Mouse (Mus musculus): ENCODE results near the gene Pitpnb. TPM values are rescaled to one million over a fixed set of nuclear protein-coding genes. Genes with fewer than 3 reads are reported as not detected.

Gene Pitpnb
- polyA plus RNA-seq, 1 experiment from 2014 or later = 110 TPM

- Histone ChIP-seq H3K27me3 (no peaks in the 10 kb centered on the region), H3K4me1 (no peaks in the 10 kb centered on the region), H3K36me3 (peaks cover 47% of the 10 kb centered on the region), H3K4me3 (no peak overlapping the region), H3K4me2 (no peak overlapping the region), H3K27ac (no peak overlapping the region), H3K9me3 (no peaks in the 10 kb centered on the region), H3K9ac (no peak overlapping the region)
- ATAC-seq (ENCODE audit: borderline replicate concordance, extremely low read depth, low FRiP score, low TSS enrichment) = no peak
- 75% methylated on average over 12 of the region's 12 CpGs for WGBS
Measured at GRCm38 (mm10) chr5:111356811-111357617, 26.5 kb downstream of the Pitpnb start.

GRCm38 (mm10) chr5:111360546-111360945 lies 30.0 kb downstream of the Pitpnb start:
- Histone ChIP-seq H3K9me3 (no peaks in the 10 kb centered on the region), H3K36me3 (peaks cover 56% of the 10 kb centered on the region), H3K4me1 (no peaks in the 10 kb centered on the region), H3K27me3 (no peaks in the 10 kb centered on the region), H3K9ac (no peak overlapping the region), H3K4me2 (no peak overlapping the region), H3K4me3 (no peak overlapping the region), H3K27ac (no peak overlapping the region)
- ATAC-seq (ENCODE audit: borderline replicate concordance, extremely low read depth, low FRiP score, low TSS enrichment) = no peak
- 51% methylated on average over 5 of the region's 5 CpGs for WGBS

GRCm38 (mm10) chr5:111361058-111361457 lies 30.5 kb downstream of the Pitpnb start:
- no peaks in the 10 kb centered on the region for H3K27me3 ChIP-seq
- ATAC-seq (ENCODE audit: borderline replicate concordance, extremely low read depth, low FRiP score, low TSS enrichment) = no peak
- H3K9ac ChIP-seq = no peak overlapping the region
- no peak overlapping the region for H3K4me2 ChIP-seq
- H3K4me3 ChIP-seq = no peak overlapping the region
- no peaks in the 10 kb centered on the region for H3K4me1 ChIP-seq
- WGBS = 67% methylated on average over 8 of the region's 8 CpGs
- H3K9me3 ChIP-seq = no peaks in the 10 kb centered on the region
- H3K36me3 ChIP-seq = peaks cover 58% of the 10 kb centered on the region
- H3K27ac ChIP-seq = no peak overlapping the region

- Histone ChIP-seq H3K9me3 (no peaks in the 10 kb centered on the region), H3K4me2 (no peak overlapping the region), H3K9ac (no peak overlapping the region), H3K36me3 (peaks cover 59% of the 10 kb centered on the region), H3K4me1 (no peaks in the 10 kb centered on the region), H3K27me3 (no peaks in the 10 kb centered on the region), H3K4me3 (no peak overlapping the region), H3K27ac (no peak overlapping the region)
- WGBS = 46% methylated on average over 7 of the region's 7 CpGs
- ATAC-seq (ENCODE audit: borderline replicate concordance, extremely low read depth, low FRiP score, low TSS enrichment) = no peak
Measured at GRCm38 (mm10) chr5:111361846-111362245, 31.3 kb downstream of the Pitpnb start.

GRCm38 (mm10) chr5:111363446-111364062 lies 33.0 kb downstream of the Pitpnb start:
- H3K4me1 ChIP-seq = no peaks in the 10 kb centered on the region
- peaks cover 45% of the 10 kb centered on the region for H3K36me3 ChIP-seq
- H3K9ac ChIP-seq = no peak overlapping the region
- no peaks in the 10 kb centered on the region for H3K27me3 ChIP-seq
- H3K9me3 ChIP-seq = no peaks in the 10 kb centered on the region
- ATAC-seq (ENCODE audit: borderline replicate concordance, extremely low read depth, low FRiP score, low TSS enrichment) = no peak
- 57% methylated on average over 6 of the region's 6 CpGs for WGBS
- no peak overlapping the region for H3K4me3 ChIP-seq
- H3K4me2 ChIP-seq = no peak overlapping the region
- no peak overlapping the region for H3K27ac ChIP-seq

- WGBS = 33% methylated on average over 3 of the region's 3 CpGs
- no peaks in the 10 kb centered on the region for H3K9me3 ChIP-seq
- peaks cover 43% of the 10 kb centered on the region for H3K36me3 ChIP-seq
- no peak overlapping the region for H3K4me2 ChIP-seq
- no peaks in the 10 kb centered on the region for H3K27me3 ChIP-seq
- no peak for ATAC-seq (ENCODE audit: borderline replicate concordance, extremely low read depth, low FRiP score, low TSS enrichment)
- H3K4me1 ChIP-seq = no peaks in the 10 kb centered on the region
- no peak overlapping the region for H3K4me3 ChIP-seq
- H3K27ac ChIP-seq = no peak overlapping the region
- no peak overlapping the region for H3K9ac ChIP-seq
Measured at GRCm38 (mm10) chr5:111364533-111364932, 34.0 kb downstream of the Pitpnb start.

- Histone ChIP-seq H3K27me3 (no peaks in the 10 kb centered on the region), H3K4me3 (no peak overlapping the region), H3K9me3 (no peaks in the 10 kb centered on the region), H3K4me1 (no peaks in the 10 kb centered on the region), H3K27ac (no peak overlapping the region), H3K9ac (no peak overlapping the region), H3K4me2 (no peak overlapping the region), H3K36me3 (peaks cover 36% of the 10 kb centered on the region)
- 74% methylated on average over 5 of the region's 5 CpGs for WGBS
- ATAC-seq (ENCODE audit: borderline replicate concordance, extremely low read depth, low FRiP score, low TSS enrichment) = no peak; the same call in 1 of the 2 replicates
Measured at GRCm38 (mm10) chr5:111366140-111366539, 35.6 kb downstream of the Pitpnb start.

GRCm38 (mm10) chr5:111367937-111368517 lies 37.5 kb downstream of the Pitpnb start:
- ATAC-seq (ENCODE audit: borderline replicate concordance, extremely low read depth, low FRiP score, low TSS enrichment) = no peak
- Histone ChIP-seq H3K4me1 (no peaks in the 10 kb centered on the region), H3K9me3 (no peaks in the 10 kb centered on the region), H3K27ac (no peak overlapping the region), H3K36me3 (peaks cover 41% of the 10 kb centered on the region), H3K4me3 (no peak overlapping the region), H3K27me3 (no peaks in the 10 kb centered on the region), H3K9ac (no peak overlapping the region), H3K4me2 (no peak overlapping the region)
- WGBS = 87% methylated on average over 11 of the region's 11 CpGs

- WGBS = 87% methylated on average over 5 of the region's 5 CpGs
- H3K36me3 ChIP-seq = peaks cover 46% of the 10 kb centered on the region
- no peak overlapping the region for H3K27ac ChIP-seq
- no peaks in the 10 kb centered on the region for H3K9me3 ChIP-seq
- H3K9ac ChIP-seq = no peak overlapping the region
- no peak overlapping the region for H3K4me2 ChIP-seq
- no peaks in the 10 kb centered on the region for H3K27me3 ChIP-seq
- no peak for ATAC-seq (ENCODE audit: borderline replicate concordance, extremely low read depth, low FRiP score, low TSS enrichment)
- no peaks in the 10 kb centered on the region for H3K4me1 ChIP-seq
- H3K4me3 ChIP-seq = no peak overlapping the region
Measured at GRCm38 (mm10) chr5:111368576-111368975, 38.0 kb downstream of the Pitpnb start.

GRCm38 (mm10) chr5:111375616-111376015 lies 45.1 kb downstream of the Pitpnb start:
- no peak overlapping the region for H3K4me3 ChIP-seq
- H3K27ac ChIP-seq = no peak overlapping the region
- no peaks in the 10 kb centered on the region for H3K9me3 ChIP-seq
- no peaks in the 10 kb centered on the region for H3K4me1 ChIP-seq
- no peaks in the 10 kb centered on the region for H3K27me3 ChIP-seq
- no peak overlapping the region for H3K4me2 ChIP-seq
- ATAC-seq (ENCODE audit: borderline replicate concordance, extremely low read depth, low FRiP score, low TSS enrichment) = no peak
- WGBS = 81% methylated on average over 4 of the region's 4 CpGs
- H3K9ac ChIP-seq = no peak overlapping the region
- H3K36me3 ChIP-seq = peaks cover 68% of the 10 kb centered on the region

GRCm38 (mm10) chr5:111376276-111377020 lies 45.9 kb downstream of the Pitpnb start:
- Histone ChIP-seq H3K27ac (no peak overlapping the region), H3K9ac (no peak overlapping the region), H3K36me3 (peaks cover 72% of the 10 kb centered on the region), H3K9me3 (no peaks in the 10 kb centered on the region), H3K27me3 (no peaks in the 10 kb centered on the region), H3K4me1 (no peaks in the 10 kb centered on the region), H3K4me3 (no peak overlapping the region), H3K4me2 (no peak overlapping the region)
- ATAC-seq (ENCODE audit: borderline replicate concordance, extremely low read depth, low FRiP score, low TSS enrichment) = no peak
- WGBS = 90% methylated on average over 24 of the region's 24 CpGs
